Mouse (Mus musculus) hindbrain, embryonic 13.5 days (tissue): ENCODE results near the gene Lipc. TPM values are rescaled to one million over a fixed set of nuclear protein-coding genes. Genes with fewer than 3 reads are reported as not detected.

Experiments
- ATAC-seq: fragments of 200-750 bp; cut with Nextera tagmentation; 2 replicates; pipeline ENCODE4 v1.8.0; 2017; ENCODE audit warnings: moderate TSS enrichment; ENCODE audit not compliant: low FRiP score
- H3K27ac ChIP-seq: fragments of 300-500 bp; sonication (generic); 2 replicates; pipeline ENCODE4 v1.5.1; 2015; ENCODE audit warnings: inconsistent platforms, mild to moderate bottlenecking, moderate library complexity
- H3K27me3 ChIP-seq: fragments of 300-500 bp; sonication (generic); 2 replicates; pipeline ENCODE4 v1.6.1; 2015; ENCODE audit warnings: mild to moderate bottlenecking, inconsistent platforms
- H3K36me3 ChIP-seq: fragments of 300-500 bp; sonication (generic); 2 replicates; pipeline ENCODE4 v1.6.1; 2015; ENCODE audit warnings: mild to moderate bottlenecking, inconsistent platforms
- H3K4me1 ChIP-seq: fragments of 300-500 bp; sonication (generic); replicated peaks from 2 replicates; pipeline ENCODE4 v1.6.1; 2015; ENCODE audit warnings: inconsistent platforms
- H3K4me2 ChIP-seq: fragments of 300-500 bp; sonication (generic); 2 replicates; pipeline ENCODE4 v1.6.1; 2015; ENCODE audit warnings: inconsistent platforms, mild to moderate bottlenecking, moderate library complexity
- H3K4me3 ChIP-seq: fragments of 300-500 bp; sonication (generic); 2 replicates; pipeline ENCODE4 v1.5.1; 2015; ENCODE audit warnings: mild to moderate bottlenecking, inconsistent platforms
- H3K9ac ChIP-seq: fragments of 300-500 bp; sonication (generic); 2 replicates; pipeline ENCODE4 v1.6.1; 2015; ENCODE audit warnings: mild to moderate bottlenecking, inconsistent platforms
- H3K9me3 ChIP-seq: fragments of 300-500 bp; sonication (generic); 2 replicates; pipeline ENCODE4 v1.6.1; 2016; ENCODE audit warnings: inconsistent platforms
- WGBS: fragments of 180-500 bp; shearing (Covaris S2); methylation state at CpG from one replicate; pipeline ENCODE4 v1.1.7; 2015; 5-methylcytosine and 5-hydroxymethylcytosine counted together
- polyA plus RNA-seq: library from polyadenylated mRNA; unstranded; fragments of >200 nt; fragmentation: Nextera tagmentation; extraction: Ambion mirVana; gene quantifications from 2 replicates; pipeline ENCODE4 v1.2.1, GENCODE M21; 2015

Lipc gene
- polyA plus RNA-seq = not detected in 2 replicates

GRCm38 (mm10) chr9:70952126-70952525, at the start of gene Lipc:
Gene Lipc (minus strand): TSS chr9:70952226.
- H3K27me3 ChIP-seq = no peaks in the 10 kb centered on the region
- no peak within 1 kb of the TSS for H3K4me3 ChIP-seq
- peaks cover 4% of the 10 kb centered on the region; the same call in 1 of the 2 replicates for H3K4me1 ChIP-seq
- no peaks in the 10 kb centered on the region for H3K36me3 ChIP-seq
- no peak within 1 kb of the TSS for H3K27ac ChIP-seq
- H3K4me2 ChIP-seq = no peak within 1 kb of the TSS
- no peak within 1 kb of the TSS for H3K9ac ChIP-seq
- WGBS = 91% methylated on average over 4 of the region's 4 CpGs
- no peaks in the 10 kb centered on the region for H3K9me3 ChIP-seq
- no peak for ATAC-seq

GRCm38 (mm10) chr9:70999161-70999560, 47.1 kb upstream of the Lipc start:
- no peak overlapping the region for H3K4me3 ChIP-seq
- 80% methylated on average over 4 of the region's 4 CpGs for WGBS
- no peak overlapping the region for H3K27ac ChIP-seq
- H3K9me3 ChIP-seq = peaks cover 3% of the 10 kb centered on the region; the same call in 1 of the 2 replicates
- H3K27me3 ChIP-seq = no peaks in the 10 kb centered on the region
- H3K4me2 ChIP-seq = no peak overlapping the region
- H3K4me1 ChIP-seq = no peaks in the 10 kb centered on the region; the same call in 1 of the 2 replicates
- H3K9ac ChIP-seq = no peak overlapping the region
- H3K36me3 ChIP-seq = no peaks in the 10 kb centered on the region
- ATAC-seq = no peak

GRCm38 (mm10) chr9:70998719-70999118, 46.7 kb upstream of the Lipc start:
- no peaks in the 10 kb centered on the region for H3K27me3 ChIP-seq
- 73% methylated on average over 6 of the region's 6 CpGs for WGBS
- no peaks in the 10 kb centered on the region for H3K36me3 ChIP-seq
- no peak overlapping the region for H3K27ac ChIP-seq
- H3K9ac ChIP-seq = no peak overlapping the region
- no peak for ATAC-seq
- peaks cover 3% of the 10 kb centered on the region; the same call in 1 of the 2 replicates for H3K9me3 ChIP-seq
- no peak overlapping the region for H3K4me3 ChIP-seq
- H3K4me1 ChIP-seq = no peaks in the 10 kb centered on the region; the same call in 1 of the 2 replicates
- H3K4me2 ChIP-seq = no peak overlapping the region

- Histone ChIP-seq H3K27me3 (no peaks in the 10 kb centered on the region), H3K36me3 (no peaks in the 10 kb centered on the region)
- 58% methylated on average over 6 of the region's 6 CpGs for WGBS
Observed at GRCm38 (mm10) chr9:70993326-70993725, 41.3 kb upstream of the Lipc start.

GRCm38 (mm10) chr9:70991401-70991800, 39.4 kb upstream of the Lipc start:
- Histone ChIP-seq H3K4me2 (no peak overlapping the region), H3K4me3 (no peak overlapping the region), H3K27me3 (no peaks in the 10 kb centered on the region), H3K9ac (no peak overlapping the region), H3K36me3 (no peaks in the 10 kb centered on the region), H3K27ac (no peak overlapping the region), H3K9me3 (no peaks in the 10 kb centered on the region; the same call in 1 of the 2 replicates), H3K4me1 (0 out of 2 replicates have a peak, but pooled peaks cover 3% of the 10 kb centered on the region)
- no peak for ATAC-seq
- 83% methylated on average over 5 of the region's 5 CpGs for WGBS

More at GRCm38 (mm10) chr9:70993326-70993725, 41.3 kb upstream of the Lipc start:
- ATAC-seq = no peak
- Histone ChIP-seq H3K9me3 (peaks cover 3% of the 10 kb centered on the region; the same call in 1 of the 2 replicates), H3K9ac (no peak overlapping the region), H3K4me2 (no peak overlapping the region), H3K27ac (no peak overlapping the region), H3K4me1 (0 out of 2 replicates have a peak, but pooled peaks cover 3% of the 10 kb centered on the region), H3K4me3 (no peak overlapping the region)

- Histone ChIP-seq H3K4me2 (no peak overlapping the region), H3K9me3 (no peaks in the 10 kb centered on the region), H3K36me3 (no peaks in the 10 kb centered on the region), H3K9ac (no peak overlapping the region), H3K4me1 (no peaks in the 10 kb centered on the region), H3K27ac (no peak overlapping the region), H3K27me3 (no peaks in the 10 kb centered on the region), H3K4me3 (no peak overlapping the region)
- 30% methylated on average over 2 of the region's 2 CpGs for WGBS
- ATAC-seq = no peak
Observed at GRCm38 (mm10) chr9:70987210-70987609, 35.2 kb upstream of the Lipc start.

- H3K4me2 ChIP-seq = no peak overlapping the region
- WGBS = 98% methylated on average over 3 of the region's 3 CpGs
- no peak for ATAC-seq
- H3K27me3 ChIP-seq = no peaks in the 10 kb centered on the region
- no peak overlapping the region for H3K27ac ChIP-seq
- no peaks in the 10 kb centered on the region for H3K36me3 ChIP-seq
- H3K4me1 ChIP-seq = no peaks in the 10 kb centered on the region
- H3K9ac ChIP-seq = no peak overlapping the region
- no peak overlapping the region for H3K4me3 ChIP-seq
- H3K9me3 ChIP-seq = 0 out of 2 replicates have a peak, but pooled peaks cover 3% of the 10 kb centered on the region
Observed at GRCm38 (mm10) chr9:70982991-70983480, 31.0 kb upstream of the Lipc start.

- H3K27me3 ChIP-seq = no peaks in the 10 kb centered on the region
- no peak overlapping the region for H3K4me2 ChIP-seq
- 0 out of 2 replicates have a peak, but pooled peaks cover 3% of the 10 kb centered on the region for H3K9me3 ChIP-seq
- H3K4me3 ChIP-seq = no peak overlapping the region
- no peak overlapping the region for H3K9ac ChIP-seq
- 91% methylated on average over 1 of the region's 1 CpGs for WGBS
- H3K27ac ChIP-seq = no peak overlapping the region
- no peaks in the 10 kb centered on the region for H3K4me1 ChIP-seq
- H3K36me3 ChIP-seq = no peaks in the 10 kb centered on the region
- ATAC-seq = no peak
Observed at GRCm38 (mm10) chr9:70981721-70982120, 29.7 kb upstream of the Lipc start.

GRCm38 (mm10) chr9:70979641-70980040, 27.6 kb upstream of the Lipc start:
- WGBS = 92% methylated on average over 2 of the region's 2 CpGs
- H3K4me1 ChIP-seq = no peaks in the 10 kb centered on the region
- H3K4me3 ChIP-seq = no peak overlapping the region
- 0 out of 2 replicates have a peak, but pooled peaks cover 3% of the 10 kb centered on the region for H3K9me3 ChIP-seq
- no peak overlapping the region for H3K4me2 ChIP-seq
- H3K36me3 ChIP-seq = no peaks in the 10 kb centered on the region
- no peak for ATAC-seq
- H3K27me3 ChIP-seq = no peaks in the 10 kb centered on the region
- H3K27ac ChIP-seq = no peak overlapping the region
- H3K9ac ChIP-seq = no peak overlapping the region

GRCm38 (mm10) chr9:70979171-70979570, 27.1 kb upstream of the Lipc start:
- 91% methylated on average over 5 of the region's 5 CpGs for WGBS
- no peak for ATAC-seq
- Histone ChIP-seq H3K4me2 (no peak overlapping the region), H3K36me3 (no peaks in the 10 kb centered on the region), H3K27me3 (no peaks in the 10 kb centered on the region), H3K27ac (no peak overlapping the region), H3K9ac (no peak overlapping the region), H3K4me1 (no peaks in the 10 kb centered on the region), H3K9me3 (0 out of 2 replicates have a peak, but pooled peaks cover 3% of the 10 kb centered on the region), H3K4me3 (no peak overlapping the region)

- H3K4me1 ChIP-seq = no peaks in the 10 kb centered on the region
- H3K27me3 ChIP-seq = no peaks in the 10 kb centered on the region
- no peaks in the 10 kb centered on the region for H3K36me3 ChIP-seq
- no peak for ATAC-seq
- no peak overlapping the region for H3K27ac ChIP-seq
- no peak overlapping the region for H3K9ac ChIP-seq
- H3K4me2 ChIP-seq = no peak overlapping the region
- 0 out of 2 replicates have a peak, but pooled peaks cover 3% of the 10 kb centered on the region for H3K9me3 ChIP-seq
- WGBS = 66% methylated on average over 1 of the region's 1 CpGs
- no peak overlapping the region for H3K4me3 ChIP-seq
Observed at GRCm38 (mm10) chr9:70977392-70977791, 25.4 kb upstream of the Lipc start.

GRCm38 (mm10) chr9:70975921-70976320, 23.9 kb upstream of the Lipc start:
- Histone ChIP-seq H3K4me1 (no peaks in the 10 kb centered on the region), H3K27me3 (no peaks in the 10 kb centered on the region), H3K27ac (no peak overlapping the region), H3K4me3 (no peak overlapping the region), H3K9ac (no peak overlapping the region), H3K9me3 (0 out of 2 replicates have a peak, but pooled peaks cover 3% of the 10 kb centered on the region), H3K4me2 (no peak overlapping the region), H3K36me3 (no peaks in the 10 kb centered on the region)
- ATAC-seq = no peak
- 99% methylated on average over 2 of the region's 2 CpGs for WGBS

GRCm38 (mm10) chr9:70973286-70973685, 21.3 kb upstream of the Lipc start:
- Histone ChIP-seq H3K4me2 (no peak overlapping the region), H3K27me3 (no peaks in the 10 kb centered on the region), H3K4me1 (no peaks in the 10 kb centered on the region), H3K4me3 (no peak overlapping the region), H3K9me3 (no peaks in the 10 kb centered on the region), H3K36me3 (no peaks in the 10 kb centered on the region), H3K9ac (no peak overlapping the region), H3K27ac (no peak overlapping the region)
- ATAC-seq = no peak
